1 mouse cellular context compared by ENCODE assay signal in genomic region chr1:134520001-134520721, GRCm38 (mm10).
TF ChIP-seq lines count a peak whose summit lies in the region.

No protein-coding gene starts in this region.

TF ChIP-seq in MEL, 35 proteins besides CTCF, POLR2A, EP300 and RAD21 (continued from another document):
- peak; percentile 28; the same call in 1 of the 2 replicates for TF ChIP-seq NELFE (IDR thresholded peaks at IDR 0.05; ENCODE audit: low read depth, low read length)
- TF ChIP-seq TBP (IDR thresholded peaks at IDR 0.05; ENCODE audit: low read depth, low read length): no peak
- TF ChIP-seq SIN3A (IDR thresholded peaks at IDR 0.05; ENCODE audit: low read length): peak; percentile 79
- TF ChIP-seq MAZ (IDR thresholded peaks at IDR 0.05; ENCODE audit: low read depth, low read length): peak; percentile 53
- TF ChIP-seq GATA1 (IDR thresholded peaks at IDR 0.05; ENCODE audit: low read depth, low read length): peak; percentile 94
- TF ChIP-seq HCFC1 (IDR thresholded peaks at IDR 0.05; ENCODE audit: low read depth, low read length): 0 out of 2 replicates have a peak, but pooled peaks have one; percentile 23
- no peak for TF ChIP-seq MXI1 (IDR thresholded peaks at IDR 0.05; ENCODE audit: low read depth, low read length)
- no peak for TF ChIP-seq POLR2AphosphoS2 (IDR thresholded peaks at IDR 0.05; ENCODE audit: low read length)
- TF ChIP-seq ETS1 (IDR thresholded peaks at IDR 0.05; ENCODE audit: low read depth, low read length): peak; percentile 91
- TF ChIP-seq ZKSCAN1 (IDR thresholded peaks at IDR 0.05; ENCODE audit: low read depth, low read length): no peak
- peak; percentile 98 for TF ChIP-seq TCF12 (IDR thresholded peaks at IDR 0.05; ENCODE audit: low read depth, low read length)
- TF ChIP-seq CHD1 (IDR thresholded peaks at IDR 0.05; ENCODE audit: low read depth, low read length): no peak
- peak; percentile 60 for TF ChIP-seq MYB (IDR thresholded peaks at IDR 0.05; ENCODE audit: low read depth, low read length)
- peak; percentile 4; the same call in 1 of the 2 replicates for TF ChIP-seq BHLHE40 (IDR thresholded peaks at IDR 0.05; ENCODE audit: borderline replicate concordance, low read depth, low read length)
- peak; percentile 73 for TF ChIP-seq ZNF384 (IDR thresholded peaks at IDR 0.05; ENCODE audit: low read depth, low read length)
